Mouse (Mus musculus) forebrain, embryonic 10.5 days (tissue): ENCODE data around the gene Arl15. TPM values are rescaled to one million over a fixed set of nuclear protein-coding genes. Genes with fewer than 3 reads are reported as not detected.

Experiments
- DNase-seq: peaks from one replicate; pipeline ENCODE4 v3.0.0-alpha.2; 2017; ENCODE audit warnings: low spot score; ENCODE audit errors: extremely low spot score
- H3K27ac ChIP-seq: fragments of 300-500 bp; sonication (generic); 2 replicates; pipeline ENCODE4 v1.5.1; 2016; ENCODE audit warnings: mild to moderate bottlenecking
- H3K27me3 ChIP-seq: fragments of 300-500 bp; sonication (generic); 2 replicates; pipeline ENCODE4 v1.6.1; 2016; ENCODE audit warnings: mild to moderate bottlenecking; ENCODE audit not compliant: poor library complexity, severe bottlenecking
- H3K36me3 ChIP-seq: fragments of 300-500 bp; sonication (generic); replicated peaks from 2 replicates; pipeline ENCODE4 v1.6.1; 2016; ENCODE audit warnings: mild to moderate bottlenecking, moderate library complexity
- H3K4me1 ChIP-seq: fragments of 300-500 bp; sonication (generic); 2 replicates; pipeline ENCODE4 v1.6.1; 2016
- H3K4me3 ChIP-seq: fragments of 300-500 bp; sonication (generic); 2 replicates; pipeline ENCODE4 v1.5.1; 2016; ENCODE audit warnings: mild to moderate bottlenecking, moderate library complexity
- H3K9me3 ChIP-seq: fragments of 300-500 bp; sonication (generic); 2 replicates; pipeline ENCODE4 v1.6.1; 2016; ENCODE audit warnings: mild to moderate bottlenecking, moderate library complexity
- WGBS: fragments of 180-500 bp; shearing (Covaris S2); methylation state at CpG from one replicate; pipeline ENCODE4 v1.1.7; 2016; 5-methylcytosine and 5-hydroxymethylcytosine counted together
- polyA plus RNA-seq: library from polyadenylated mRNA; unstranded; fragments of >200 nt; fragmentation: Nextera tagmentation; extraction: Ambion mirVana; gene quantifications from 2 replicates; pipeline ENCODE4 v1.2.1, GENCODE M21; 2016

Gene Arl15
- polyA plus RNA-seq, 1 experiment from 2014 or later = 11.6 TPM

GRCm38 (mm10) chr13:113838601-113839576 is 44.6 kb downstream of the Arl15 start:
- H3K9me3 ChIP-seq = no peaks in the 10 kb centered on the region
- WGBS = 96% methylated on average over 16 of the region's 16 CpGs
- DNase-seq = no peak
- H3K4me3 ChIP-seq = no peak overlapping the region
- no peaks in the 10 kb centered on the region for H3K27me3 ChIP-seq
- H3K27ac ChIP-seq = no peak overlapping the region
- H3K36me3 ChIP-seq = peaks cover 7% of the 10 kb centered on the region
- peaks cover 3% of the 10 kb centered on the region; the same call in 1 of the 2 replicates for H3K4me1 ChIP-seq

GRCm38 (mm10) chr13:113840421-113840820 is 46.1 kb downstream of the Arl15 start:
- no peaks in the 10 kb centered on the region for H3K27me3 ChIP-seq
- H3K4me3 ChIP-seq = no peak overlapping the region
- no peak for DNase-seq
- WGBS = 90% methylated on average over 6 of the region's 6 CpGs
- H3K27ac ChIP-seq = no peak overlapping the region
- H3K4me1 ChIP-seq = peaks cover 10% of the 10 kb centered on the region
- peaks cover 7% of the 10 kb centered on the region for H3K36me3 ChIP-seq
- no peaks in the 10 kb centered on the region for H3K9me3 ChIP-seq

- H3K4me3 ChIP-seq = no peak overlapping the region
- H3K27me3 ChIP-seq = no peaks in the 10 kb centered on the region
- DNase-seq = no peak
- H3K9me3 ChIP-seq = no peaks in the 10 kb centered on the region
- H3K27ac ChIP-seq = no peak overlapping the region
- peaks cover 20% of the 10 kb centered on the region for H3K4me1 ChIP-seq
- H3K36me3 ChIP-seq = peaks cover 7% of the 10 kb centered on the region
- WGBS = 91% methylated on average over 14 of the region's 14 CpGs
Observed at GRCm38 (mm10) chr13:113842411-113843309, 48.4 kb downstream of the Arl15 start.

- no peak for DNase-seq
- 83% methylated on average over 3 of the region's 3 CpGs for WGBS
- Histone ChIP-seq H3K27ac (no peak overlapping the region), H3K27me3 (no peaks in the 10 kb centered on the region), H3K9me3 (no peaks in the 10 kb centered on the region), H3K36me3 (peaks cover 7% of the 10 kb centered on the region), H3K4me3 (no peak overlapping the region), H3K4me1 (peaks cover 20% of the 10 kb centered on the region)
Observed at GRCm38 (mm10) chr13:113843310-113843649, 49.0 kb downstream of the Arl15 start.

GRCm38 (mm10) chr13:113843901-113844300 is 49.6 kb downstream of the Arl15 start:
- DNase-seq = no peak
- Histone ChIP-seq H3K27ac (no peak overlapping the region), H3K36me3 (peaks cover 5% of the 10 kb centered on the region), H3K4me3 (no peak overlapping the region), H3K27me3 (no peaks in the 10 kb centered on the region), H3K4me1 (peaks cover 20% of the 10 kb centered on the region), H3K9me3 (no peaks in the 10 kb centered on the region)
- 96% methylated on average over 8 of the region's 8 CpGs for WGBS

GRCm38 (mm10) chr13:113844717-113845116 is 50.4 kb downstream of the Arl15 start:
- Histone ChIP-seq H3K27ac (no peak overlapping the region), H3K27me3 (no peaks in the 10 kb centered on the region), H3K4me1 (peaks cover 20% of the 10 kb centered on the region), H3K9me3 (no peaks in the 10 kb centered on the region), H3K36me3 (peaks cover 7% of the 10 kb centered on the region), H3K4me3 (no peak overlapping the region)
- no peak for DNase-seq
- WGBS = 93% methylated on average over 4 of the region's 4 CpGs

- Histone ChIP-seq H3K9me3 (no peaks in the 10 kb centered on the region), H3K27ac (no peak overlapping the region; the same call in 1 of the 2 replicates), H3K4me1 (peaks cover 20% of the 10 kb centered on the region), H3K4me3 (no peak overlapping the region), H3K27me3 (no peaks in the 10 kb centered on the region), H3K36me3 (peaks cover 10% of the 10 kb centered on the region)
- no peak for DNase-seq
- WGBS = 48% methylated on average over 1 of the region's 1 CpGs
Observed at GRCm38 (mm10) chr13:113845229-113845628, 50.9 kb downstream of the Arl15 start.

- no peak overlapping the region for H3K4me3 ChIP-seq
- 76% methylated on average over 10 of the region's 10 CpGs for WGBS
- no peak for DNase-seq
- H3K36me3 ChIP-seq = peaks cover 18% of the 10 kb centered on the region
- no peak overlapping the region for H3K27ac ChIP-seq
- H3K9me3 ChIP-seq = peaks cover 7% of the 10 kb centered on the region; the same call in 1 of the 2 replicates
- peaks cover 20% of the 10 kb centered on the region for H3K4me1 ChIP-seq
- no peaks in the 10 kb centered on the region for H3K27me3 ChIP-seq
Observed at GRCm38 (mm10) chr13:113846413-113846812, 52.1 kb downstream of the Arl15 start.

GRCm38 (mm10) chr13:113850431-113851034 is 56.2 kb downstream of the Arl15 start:
- WGBS = 91% methylated on average over 8 of the region's 8 CpGs
- Histone ChIP-seq H3K9me3 (peaks cover 7% of the 10 kb centered on the region; the same call in 1 of the 2 replicates), H3K4me1 (peaks cover 9% of the 10 kb centered on the region), H3K36me3 (peaks cover 18% of the 10 kb centered on the region), H3K27ac (no peak overlapping the region), H3K27me3 (no peaks in the 10 kb centered on the region), H3K4me3 (no peak overlapping the region)
- DNase-seq = no peak

GRCm38 (mm10) chr13:113851602-113852375 is 57.5 kb downstream of the Arl15 start:
- peaks cover 3% of the 10 kb centered on the region; the same call in 1 of the 2 replicates for H3K4me1 ChIP-seq
- H3K27ac ChIP-seq = no peak overlapping the region
- peaks cover 18% of the 10 kb centered on the region for H3K36me3 ChIP-seq
- WGBS = 90% methylated on average over 13 of the region's 13 CpGs
- H3K4me3 ChIP-seq = no peak overlapping the region
- H3K9me3 ChIP-seq = peaks cover 7% of the 10 kb centered on the region; the same call in 1 of the 2 replicates
- no peaks in the 10 kb centered on the region for H3K27me3 ChIP-seq
- no peak for DNase-seq

- H3K27ac ChIP-seq = no peak overlapping the region
- peaks cover 18% of the 10 kb centered on the region for H3K36me3 ChIP-seq
- no peak overlapping the region for H3K4me3 ChIP-seq
- H3K27me3 ChIP-seq = no peaks in the 10 kb centered on the region
- peaks cover 7% of the 10 kb centered on the region; the same call in 1 of the 2 replicates for H3K9me3 ChIP-seq
- H3K4me1 ChIP-seq = peaks cover 7% of the 10 kb centered on the region; the same call in 1 of the 2 replicates
- DNase-seq = no peak
- 92% methylated on average over 6 of the region's 6 CpGs for WGBS
Observed at GRCm38 (mm10) chr13:113852376-113852666, 58.0 kb downstream of the Arl15 start.

GRCm38 (mm10) chr13:113854146-113854545 is 59.8 kb downstream of the Arl15 start:
- no peak for DNase-seq
- Histone ChIP-seq H3K27ac (no peak overlapping the region), H3K4me3 (no peak overlapping the region), H3K9me3 (peaks cover 7% of the 10 kb centered on the region; the same call in 1 of the 2 replicates), H3K36me3 (peaks cover 16% of the 10 kb centered on the region), H3K4me1 (peaks cover 21% of the 10 kb centered on the region), H3K27me3 (no peaks in the 10 kb centered on the region)
- 90% methylated on average over 4 of the region's 4 CpGs for WGBS
